ENCODE assay signal across 25 mouse cellular contexts in the genomic region with DNA sequence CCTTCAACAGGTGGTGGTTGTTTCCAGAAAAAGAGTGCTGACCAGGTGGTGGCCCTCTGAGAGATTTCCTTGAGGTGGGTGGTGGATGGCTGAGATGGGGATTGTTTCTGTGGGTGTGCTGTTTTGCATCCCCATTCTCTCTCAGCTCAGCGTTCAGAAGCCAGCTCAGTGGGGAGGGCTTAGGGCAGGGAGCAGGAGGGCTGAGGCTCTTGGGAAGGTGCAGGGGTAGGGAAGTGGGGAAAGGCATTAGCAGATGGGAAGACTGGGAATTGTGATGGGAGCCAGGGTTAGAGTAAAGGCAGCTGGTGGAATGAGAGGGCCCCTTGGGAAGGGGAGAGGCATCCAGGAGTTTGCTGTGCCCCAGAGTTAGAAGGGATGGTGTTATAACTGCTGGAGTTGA.
A peak's percentile ranks its signal among the peaks of the same experiment; 100 is the strongest.
DNase-seq lines count a peak whose midpoint lies in the region; ATAC-seq and TF ChIP-seq lines count a peak whose summit lies in the region.
"Had no signal": no experiment of that assay in that cellular context is flagged by ENCODE, and none has a peak within 500 bp of the region (broad histone marks: within the 10 kb centered on the region; RNA-seq: fewer than 3 reads in every experiment).

No protein-coding gene starts in this region.

- TF ChIP-seq CTCF in intestine, postnatal 0 days (IDR thresholded peaks at IDR 0.05; ENCODE audit: low read depth) = no peak

- H3K27me3 ChIP-seq in intestine, embryonic 14.5 days (replicated peaks; ENCODE audit: control insufficient read depth, insufficient read depth, low read length) = no peaks in the 10 kb centered on the region
- no peaks in the 10 kb centered on the region for H3K27me3 ChIP-seq in intestine, postnatal 0 days (replicated peaks; ENCODE audit: control insufficient read depth, insufficient read depth, low read length)
- H3K27me3 ChIP-seq in limb, embryonic 10.5 days (ENCODE audit: low read depth, poor library complexity, severe bottlenecking) = 0 out of 2 replicates have a peak, but pooled peaks cover 11% of the 10 kb centered on the region
- H3K27me3 ChIP-seq in limb, embryonic 15.5 days = no peaks in the 10 kb centered on the region
- H3K27me3 ChIP-seq in forebrain, embryonic 14.5 days (replicated peaks; ENCODE audit: control insufficient read depth, insufficient read depth, low read length) = no peaks in the 10 kb centered on the region
- H3K27me3 ChIP-seq: forebrain, embryonic 15.5 days; hindbrain, embryonic 15.5 days had no signal

- DNase-seq in intestine, embryonic 14.5 days (ENCODE audit: low spot score) = no peak
- DNase-seq in limb, embryonic 10.5 days (ENCODE audit: low spot score) = no peak
- no peak for DNase-seq in forebrain, embryonic 14.5 days (ENCODE audit: low spot score)
- DNase-seq in testis, postnatal 14 days (ENCODE audit: low spot score) = no peak
- no peak for DNase-seq in gastrocnemius, postnatal 4 days (ENCODE audit: low spot score in 2 of 2)
- DNase-seq: adrenal gland, postnatal 36 days; cerebellum, adult 2 months; cerebellum, postnatal 14 days; gastrocnemius, adult 2 months; gastrocnemius, postnatal 36 days; heart, adult 2 months; kidney, adult 11 months; kidney, postnatal 36 days; layer of hippocampus, postnatal 36 days; liver; lung, adult 2 months; lung, postnatal 14 days; midbrain, embryonic 14.5 days had no signal

- H3K9ac ChIP-seq in intestine, embryonic 14.5 days (ENCODE audit: low read length) = no peak overlapping the region
- H3K9ac ChIP-seq in intestine, postnatal 0 days (ENCODE audit: low read depth, low read length) = no peak overlapping the region
- no peak overlapping the region for H3K9ac ChIP-seq in limb, embryonic 15.5 days
- no peak overlapping the region for H3K9ac ChIP-seq in forebrain, embryonic 14.5 days (ENCODE audit: low read length)
- H3K9ac ChIP-seq: forebrain, embryonic 15.5 days; heart, embryonic 12.5 days; hindbrain, embryonic 15.5 days; liver, embryonic 14.5 days had no signal

- 0 out of 2 replicates have a peak, but pooled peaks cover 2% of the 10 kb centered on the region for H3K9me3 ChIP-seq in intestine, embryonic 14.5 days (ENCODE audit: control insufficient read depth, low read length)
- no peaks in the 10 kb centered on the region for H3K9me3 ChIP-seq in intestine, postnatal 0 days (ENCODE audit: control insufficient read depth)
- H3K9me3 ChIP-seq in limb, embryonic 10.5 days (replicated peaks) = no peaks in the 10 kb centered on the region
- no peaks in the 10 kb centered on the region for H3K9me3 ChIP-seq in limb, embryonic 15.5 days
- H3K9me3 ChIP-seq in forebrain, embryonic 14.5 days (replicated peaks; ENCODE audit: control insufficient read depth, low read length) = no peaks in the 10 kb centered on the region
- H3K9me3 ChIP-seq: forebrain, embryonic 15.5 days; heart, embryonic 12.5 days; hindbrain, embryonic 15.5 days had no signal

- ATAC-seq in intestine, embryonic 14.5 days (replicated peaks; ENCODE audit: low FRiP score, low TSS enrichment, low read depth) = peak; percentile 70
- ATAC-seq in intestine, postnatal 0 days = no peak
- no peak for ATAC-seq in limb, embryonic 15.5 days (ENCODE audit: insufficient number of reproducible peaks, low FRiP score, low TSS enrichment, low read depth)
- ATAC-seq in forebrain, embryonic 14.5 days = no peak
- ATAC-seq: forebrain, embryonic 15.5 days had no signal

- H3K4me1 ChIP-seq in intestine, embryonic 14.5 days (replicated peaks; ENCODE audit: control insufficient read depth, insufficient read depth, low read length) = peaks cover 17% of the 10 kb centered on the region
- no peaks in the 10 kb centered on the region for H3K4me1 ChIP-seq in intestine, postnatal 0 days (replicated peaks; ENCODE audit: control insufficient read depth, insufficient read depth, low read length)
- H3K4me1 ChIP-seq in limb, embryonic 10.5 days = peaks cover 15% of the 10 kb centered on the region
- peaks cover 13% of the 10 kb centered on the region for H3K4me1 ChIP-seq in limb, embryonic 15.5 days
- H3K4me1 ChIP-seq in forebrain, embryonic 14.5 days (ENCODE audit: control insufficient read depth, insufficient read depth, low read length) = no peaks in the 10 kb centered on the region
- H3K4me1 ChIP-seq: forebrain, embryonic 15.5 days; heart, embryonic 12.5 days; hindbrain, embryonic 15.5 days had no signal

- no peak overlapping the region for H3K4me3 ChIP-seq in intestine, embryonic 14.5 days (ENCODE audit: low read depth, low read length)
- no peak overlapping the region for H3K4me3 ChIP-seq in intestine, postnatal 0 days (ENCODE audit: low read depth, low read length)
- no peak overlapping the region for H3K4me3 ChIP-seq in limb, embryonic 10.5 days
- H3K4me3 ChIP-seq in limb, embryonic 15.5 days = no peak overlapping the region
- no peak overlapping the region for H3K4me3 ChIP-seq in forebrain, embryonic 14.5 days (ENCODE audit: low read depth, low read length)
- H3K4me3 ChIP-seq: forebrain, embryonic 15.5 days; gastrocnemius, adult 2 months; heart, adult 2 months; heart, embryonic 12.5 days; hindbrain, embryonic 15.5 days; layer of hippocampus, adult 2 months had no signal

- WGBS in intestine, embryonic 14.5 days = 0% methylated on average over 1 of the region's 1 CpGs
- 0% methylated on average over 1 of the region's 1 CpGs for WGBS in intestine, postnatal 0 days
- WGBS in limb, embryonic 10.5 days = 0% methylated on average over 1 of the region's 1 CpGs
- 0% methylated on average over 1 of the region's 1 CpGs for WGBS in limb, embryonic 15.5 days
- WGBS in forebrain, embryonic 14.5 days = 0% methylated on average over 1 of the region's 1 CpGs

- peak overlapping the region; percentile 47 for H3K27ac ChIP-seq in intestine, embryonic 14.5 days (ENCODE audit: low read depth)
- no peak overlapping the region for H3K27ac ChIP-seq in intestine, postnatal 0 days (ENCODE audit: low read depth, low read length)
- H3K27ac ChIP-seq in limb, embryonic 10.5 days = 0 out of 2 replicates have a peak overlapping the region, but pooled peaks have one; percentile 22
- H3K27ac ChIP-seq in limb, embryonic 15.5 days = peak overlapping the region; percentile 65
- no peak overlapping the region for H3K27ac ChIP-seq in forebrain, embryonic 14.5 days (ENCODE audit: low read depth, low read length)
- H3K27ac ChIP-seq: forebrain, embryonic 15.5 days; gastrocnemius, adult 2 months; heart, adult 2 months; hindbrain, embryonic 15.5 days; layer of hippocampus, adult 2 months; liver, embryonic 14.5 days had no signal

- no peaks in the 10 kb centered on the region for H3K36me3 ChIP-seq in intestine, embryonic 14.5 days (ENCODE audit: control insufficient read depth, insufficient read depth, low read length)
- H3K36me3 ChIP-seq in intestine, postnatal 0 days (ENCODE audit: control insufficient read depth, insufficient read depth) = no peaks in the 10 kb centered on the region
- H3K36me3 ChIP-seq in limb, embryonic 10.5 days = no peaks in the 10 kb centered on the region
- no peaks in the 10 kb centered on the region for H3K36me3 ChIP-seq in limb, embryonic 15.5 days
- no peaks in the 10 kb centered on the region for H3K36me3 ChIP-seq in forebrain, embryonic 14.5 days (ENCODE audit: control insufficient read depth, insufficient read depth, low read length)
- H3K36me3 ChIP-seq: forebrain, embryonic 15.5 days; heart, embryonic 12.5 days; hindbrain, embryonic 15.5 days had no signal

- H3K4me2 ChIP-seq in intestine, embryonic 14.5 days (ENCODE audit: low read length) = no peak overlapping the region
- H3K4me2 ChIP-seq in intestine, postnatal 0 days (replicated peaks; ENCODE audit: low read depth) = no peak overlapping the region
- no peak overlapping the region for H3K4me2 ChIP-seq in limb, embryonic 15.5 days
- no peak overlapping the region for H3K4me2 ChIP-seq in forebrain, embryonic 14.5 days (ENCODE audit: low read length)
- H3K4me2 ChIP-seq: forebrain, embryonic 15.5 days; heart, embryonic 12.5 days; hindbrain, embryonic 15.5 days had no signal

Comparison
In these comparisons a context has a peak if more than half of its experiments do, and no peak if none do; other contexts are left out.
1. H3K27ac ChIP-seq: peak in intestine, embryonic 14.5 days (single experiment), limb, embryonic 10.5 days (single experiment) and limb, embryonic 15.5 days (single experiment); none in intestine, postnatal 0 days (single experiment) and forebrain, embryonic 14.5 days (single experiment).